Mouse (Mus musculus) cortical plate, adult 2 months (tissue): ENCODE results near the gene Optc. TPM values are rescaled to one million over a fixed set of nuclear protein-coding genes. Genes with fewer than 3 reads are reported as not detected.

ENCODE experiments used
- H3K27ac ChIP-seq: fragments of 200-500 bp; 2 replicates; pipeline ENCODE4 v1.5.1; 2012; ENCODE audit warnings: low read length, control low read depth, inconsistent platforms; ENCODE audit not compliant: insufficient read depth
- H3K4me1 ChIP-seq: fragments of 200-500 bp; 2 replicates; pipeline ENCODE4 v1.6.1; 2011; ENCODE audit warnings: low read length; ENCODE audit not compliant: control insufficient read depth, insufficient read depth
- H3K4me3 ChIP-seq: fragments of 200-500 bp; 2 replicates; pipeline ENCODE4 v1.5.1; 2011; ENCODE audit warnings: mild to moderate bottlenecking, low read length, control low read depth; ENCODE audit not compliant: insufficient read depth
- CTCF ChIP-seq: fragments of 200-500 bp; IDR thresholded peaks from 2 replicates; pipeline ENCODE4 v1.5.1; 2011; ENCODE audit warnings: mild to moderate bottlenecking, control low read depth, low read length; ENCODE audit not compliant: insufficient read depth; ENCODE audit errors: extremely low read depth
- POLR2A ChIP-seq: fragments of 200-500 bp; IDR thresholded peaks from 2 replicates; pipeline ENCODE4 v1.6.1; 2011; ENCODE audit warnings: mild to moderate bottlenecking, low read length, control low read depth; ENCODE audit not compliant: insufficient read depth; ENCODE audit errors: extremely low read depth
- polyA plus RNA-seq: library from polyadenylated mRNA; depleted of rRNA; stranded (reverse); fragments of >200 nt; gene quantifications from 2 replicates; pipeline ENCODE4 v1.2.3, GENCODE M21; 2012

The Optc gene
- polyA plus RNA-seq, 1 experiment, result 1.1 TPM

DNA sequence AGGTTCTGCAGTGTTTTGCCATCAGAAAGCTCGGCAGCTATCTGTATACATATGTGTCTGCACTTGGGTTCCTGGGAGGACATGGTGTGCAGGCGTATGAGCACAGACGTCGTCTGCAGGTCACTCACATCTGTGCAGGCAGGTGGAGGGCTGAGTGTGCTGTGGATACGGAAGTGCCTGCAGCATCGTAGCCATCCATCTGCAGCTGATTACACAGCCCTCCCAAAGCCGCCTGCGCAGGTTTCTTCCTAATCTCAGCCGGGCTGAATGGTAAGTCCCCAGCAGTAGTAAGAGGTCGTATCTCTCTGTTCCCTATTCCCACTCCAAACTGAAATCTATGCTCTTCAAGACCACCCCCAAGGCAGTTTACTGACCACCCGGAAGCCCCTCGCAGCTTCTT, 1.4 kb downstream of the Optc start:
- H3K4me1 ChIP-seq, result peaks cover 6% of the 10 kb centered on the region; the same call in 1 of the 2 replicates
- no peak overlapping the region for H3K27ac ChIP-seq
- no peak for TF ChIP-seq POLR2A
- TF ChIP-seq CTCF, result no peak
- H3K4me3 ChIP-seq, result no peak overlapping the region

GRCm38 (mm10) chr1:133900825-133901224, 7.0 kb downstream of the Optc start:
- Histone ChIP-seq H3K4me3 (no peak overlapping the region), H3K4me1 (peaks cover 4% of the 10 kb centered on the region; the same call in 1 of the 2 replicates), H3K27ac (no peak overlapping the region)
- no peak for TF ChIP-seq CTCF
- TF ChIP-seq POLR2A, result no peak

- Histone ChIP-seq H3K4me1 (peaks cover 4% of the 10 kb centered on the region; the same call in 1 of the 2 replicates), H3K27ac (no peak overlapping the region), H3K4me3 (no peak overlapping the region)
- TF ChIP-seq CTCF (no peak), POLR2A (no peak)
Observed at GRCm38 (mm10) chr1:133899043-133899542, 8.7 kb downstream of the Optc start.

DNA sequence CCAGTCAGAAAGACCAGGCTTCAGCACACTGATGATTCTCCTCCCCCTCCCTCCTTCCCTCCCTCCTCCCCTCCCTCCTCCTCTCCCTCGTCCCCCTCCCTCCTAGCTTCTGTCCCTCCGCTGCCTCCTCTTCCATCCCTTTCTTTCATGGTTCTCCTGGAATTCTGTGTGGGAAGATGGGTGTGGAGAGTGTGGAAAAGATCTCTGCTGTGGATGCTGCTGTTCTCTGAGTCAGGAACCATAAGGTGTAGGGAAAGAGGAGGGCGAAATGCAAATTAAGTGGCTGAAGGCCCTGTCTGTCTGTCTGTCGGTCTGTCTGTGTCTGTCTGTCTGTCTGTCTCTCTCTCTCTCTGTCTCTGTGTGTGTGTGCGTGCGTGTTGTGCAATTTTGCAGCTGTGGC, 10.5 kb downstream of the Optc start:
- Histone ChIP-seq H3K4me1 (peaks cover 4% of the 10 kb centered on the region; the same call in 1 of the 2 replicates), H3K4me3 (no peak overlapping the region), H3K27ac (no peak overlapping the region)
- no peak for TF ChIP-seq CTCF
- no peak for TF ChIP-seq POLR2A

- TF ChIP-seq POLR2A, result no peak
- TF ChIP-seq CTCF, result no peak
- Histone ChIP-seq H3K4me1 (peaks cover 3% of the 10 kb centered on the region; the same call in 1 of the 2 replicates), H3K27ac (no peak overlapping the region), H3K4me3 (no peak overlapping the region)
Observed at GRCm38 (mm10) chr1:133891489-133891888, 16.3 kb downstream of the Optc start.

DNA sequence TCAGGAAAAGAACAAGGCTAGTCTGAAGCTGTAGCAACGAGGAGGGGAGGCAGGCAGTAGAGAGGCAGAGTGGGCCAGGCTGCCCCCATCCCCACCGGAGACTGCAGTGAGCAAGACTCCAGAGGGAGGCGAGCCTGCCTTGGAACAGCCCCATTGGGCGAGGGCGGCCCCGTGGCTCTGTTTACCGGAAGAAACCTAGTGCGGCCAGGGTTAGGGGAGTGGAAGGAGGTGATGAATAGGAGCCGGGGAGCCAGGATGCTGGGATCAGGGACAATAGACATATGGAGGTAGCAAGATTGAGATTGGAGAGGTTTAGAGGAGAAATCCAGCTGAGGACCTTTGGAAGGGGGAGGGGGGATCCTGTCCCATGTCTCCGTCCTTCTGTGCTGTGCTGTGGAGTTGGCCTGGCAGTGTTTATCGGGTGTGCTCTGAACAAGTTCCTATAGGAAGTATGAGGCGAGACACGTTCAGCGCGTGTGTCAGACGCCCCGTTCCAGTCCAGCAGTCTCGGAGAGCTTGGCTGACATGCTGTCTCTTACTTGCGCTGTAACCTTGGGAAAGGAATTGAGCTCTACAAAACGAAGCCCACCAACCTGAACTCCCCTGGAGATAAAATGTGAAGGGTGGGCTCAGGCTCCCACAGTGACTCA, 17.7 kb downstream of the Optc start:
- H3K4me1 ChIP-seq, result peaks cover 5% of the 10 kb centered on the region; the same call in 1 of the 2 replicates
- no peak for TF ChIP-seq POLR2A
- TF ChIP-seq CTCF, result no peak
- no peak overlapping the region for H3K27ac ChIP-seq
- no peak overlapping the region for H3K4me3 ChIP-seq

DNA sequence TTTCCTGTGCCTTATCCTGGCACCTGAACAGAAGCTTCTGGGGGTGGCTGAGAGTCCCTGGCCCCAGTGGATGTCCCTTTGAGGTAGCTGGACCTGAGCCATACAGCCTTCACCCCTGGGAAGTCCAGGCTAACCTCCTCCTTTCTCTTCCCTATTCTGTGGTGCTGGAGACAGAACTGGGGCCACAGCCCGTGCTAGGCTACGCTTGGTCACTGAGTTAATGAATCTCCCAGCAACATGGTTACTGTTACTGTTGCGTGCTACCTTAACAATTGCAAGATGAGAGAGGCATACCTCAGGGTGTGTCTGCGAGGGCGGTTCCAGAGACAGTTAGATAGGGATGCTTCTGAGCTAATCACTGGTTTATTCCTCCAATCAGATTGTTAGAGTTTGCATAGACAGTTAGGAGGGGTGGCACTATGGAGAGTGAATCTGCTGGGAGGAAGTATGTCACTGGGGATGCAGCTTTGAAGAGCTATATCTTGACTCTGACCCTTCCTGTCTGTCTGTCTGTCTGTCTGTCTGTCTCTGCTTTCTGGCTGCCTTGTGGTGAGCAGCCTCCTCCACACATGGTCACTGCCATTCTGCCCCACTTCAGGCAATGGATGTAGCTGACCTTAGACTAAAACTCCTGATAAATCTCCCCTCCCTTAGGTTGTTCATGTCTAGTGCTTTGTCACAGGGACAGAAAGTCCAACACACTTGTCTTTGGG, 20.1 kb downstream of the Optc start:
- Histone ChIP-seq H3K27ac (peak overlapping the region; percentile 41), H3K4me3 (no peak overlapping the region), H3K4me1 (peaks cover 5% of the 10 kb centered on the region; the same call in 1 of the 2 replicates)
- TF ChIP-seq CTCF (no peak), POLR2A (no peak)

DNA sequence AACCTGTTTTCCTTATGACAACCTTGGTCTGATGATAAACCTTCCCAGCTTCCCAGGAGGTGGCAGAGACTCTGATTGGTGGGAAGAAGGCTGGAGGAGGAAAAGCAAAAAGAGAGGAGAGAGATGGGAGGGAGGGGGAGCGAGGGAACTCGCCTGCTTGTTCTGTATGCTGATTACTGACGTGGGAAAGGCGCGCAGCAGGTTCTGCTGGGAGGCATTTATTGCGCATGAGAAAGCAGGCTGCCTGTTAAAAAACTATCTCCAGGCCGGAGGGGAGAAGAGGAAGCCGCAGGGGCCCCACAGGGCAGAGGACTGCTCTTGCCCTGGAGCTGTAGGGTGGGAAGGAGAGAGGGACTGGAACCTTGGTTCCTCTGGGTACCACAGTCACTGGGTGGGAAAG, 20.8 kb downstream of the Optc start:
- TF ChIP-seq CTCF (no peak), POLR2A (peak; percentile 66; the same call in 1 of the 2 replicates)
- no peak overlapping the region for H3K4me3 ChIP-seq
- peaks cover 5% of the 10 kb centered on the region; the same call in 1 of the 2 replicates for H3K4me1 ChIP-seq
- peak overlapping the region; percentile 61 for H3K27ac ChIP-seq

GRCm38 (mm10) chr1:133886431-133886830, 21.4 kb downstream of the Optc start:
- Histone ChIP-seq H3K4me1 (peaks cover 5% of the 10 kb centered on the region; the same call in 1 of the 2 replicates), H3K4me3 (no peak overlapping the region), H3K27ac (peak overlapping the region; percentile 61)
- TF ChIP-seq POLR2A (no peak), CTCF (no peak)
